Mouse (Mus musculus): ENCODE results near the gene Timp1. TPM values are rescaled to one million over a fixed set of nuclear protein-coding genes. Genes with fewer than 3 reads are reported as not detected.

Gene Timp1
- polyA plus RNA-seq (2021) = 130 TPM

DNA sequence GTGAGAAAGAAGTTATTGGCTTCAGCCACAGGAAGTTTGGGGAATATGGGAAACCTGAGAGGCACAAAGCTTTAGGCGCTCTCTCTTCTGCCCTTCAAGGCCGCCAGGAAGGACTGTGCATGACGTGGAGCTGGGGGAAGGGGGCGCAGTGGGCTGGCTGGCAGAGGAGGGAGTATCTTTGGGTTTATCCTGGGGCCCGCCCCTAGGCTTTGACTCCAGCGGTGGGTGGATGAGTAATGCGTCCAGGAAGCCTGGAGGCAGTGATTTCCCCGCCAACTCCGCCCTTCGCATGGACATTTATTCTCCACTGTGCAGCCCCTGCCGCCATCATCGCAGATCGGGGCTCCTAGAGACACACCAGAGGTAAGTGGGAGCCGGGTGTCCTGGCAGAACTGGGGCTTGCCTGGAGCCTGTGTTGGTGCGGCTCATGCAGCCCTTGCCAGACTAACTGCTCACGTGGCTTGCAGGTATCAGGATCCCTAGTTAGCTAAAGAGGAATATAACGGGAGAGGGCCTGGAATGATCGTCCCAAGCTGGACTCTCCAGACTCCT lies at the start of gene Timp1:
Gene Timp1, plus strand, starts transcription at position 205 of the 552 bp plus-strand sequence.
- peak; percentile 94 for ATAC-seq

DNA sequence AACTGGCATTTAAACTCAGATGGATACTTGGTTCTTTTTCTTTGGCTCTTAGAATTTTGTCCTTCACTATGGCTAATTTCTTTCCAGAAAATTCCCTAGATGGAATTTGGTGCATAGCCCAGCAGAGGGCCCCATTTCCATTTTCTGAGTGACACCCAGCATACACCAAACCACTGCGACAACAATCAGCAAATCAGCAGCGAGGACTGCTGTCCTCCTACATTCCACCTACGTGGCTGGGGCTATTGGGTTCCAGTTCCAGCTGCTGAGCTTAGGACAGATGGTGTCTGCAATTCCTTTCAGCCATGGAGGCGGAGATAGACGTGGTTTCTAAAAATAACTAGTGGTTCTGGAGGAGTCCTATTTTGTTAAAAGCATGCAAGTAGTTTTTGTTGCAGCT lies 41.0 kb upstream of the Timp1 start:
- POLR2A ChIA-PET = no interaction called here
- DNase-seq (ENCODE audit: low read depth, low spot score) (no peak), ATAC-seq (peak; percentile 62)
- CTCF ChIA-PET = interaction anchor here (0.7 to 2.8 kb wide), 10 partner anchors 8 to 234 kb away, joined by 3 to 14 read pairs (median 4); partner anchors contain the start of gene Elk1
- in situ Hi-C loops (cut with MboI; ENCODE audit: low pct_unique_long_range_greater_than_20kb) = no loop called here
- peaks cover 31% of the 10 kb centered on the region for H3K27me3 ChIP-seq
- peak; percentile 76 for TF ChIP-seq CTCF (IDR thresholded peaks at IDR 0.05)

More for the DNA sequence above, at the start of gene Timp1:
- CTCF ChIA-PET = interaction anchor here (1.7 kb wide), 1 partner anchor 72 kb away, joined by 5 read pairs; no protein-coding TSS in a partner anchor
- in situ Hi-C loops (cut with MboI; ENCODE audit: low pct_unique_long_range_greater_than_20kb) = no loop called here
- no peak for TF ChIP-seq CTCF (IDR thresholded peaks at IDR 0.05)
- peaks cover 5% of the 10 kb centered on the region for H3K27me3 ChIP-seq
- DNase-seq (ENCODE audit: low read depth, low spot score) = peak; percentile 42
- POLR2A ChIA-PET = no interaction called here

DNA sequence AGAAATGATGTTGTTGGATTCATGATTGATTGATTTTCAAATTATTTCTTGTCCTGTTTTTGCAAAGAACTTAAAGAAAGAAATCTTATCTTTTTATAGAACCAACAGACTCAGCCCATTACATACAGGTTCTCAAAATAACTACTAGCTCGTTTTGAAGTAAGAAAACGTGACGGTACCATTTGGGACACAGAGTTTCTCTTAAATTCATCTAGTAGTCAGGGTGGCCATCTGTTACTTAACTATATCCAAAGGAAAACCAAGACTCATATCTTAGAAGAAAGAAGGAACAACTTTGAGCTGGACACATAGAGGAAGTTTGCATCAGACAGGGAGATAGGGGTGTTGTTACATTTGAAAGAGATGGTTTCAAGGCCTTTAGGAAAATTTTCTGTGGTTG lies 22.7 kb upstream of the Timp1 start:
- ChIA-PET POLR2A (no interaction called here), CTCF (interaction anchor here (1.6 kb wide), 1 partner anchor 99 kb away, joined by 3 read pairs; no protein-coding TSS in a partner anchor)
- no peak for ATAC-seq
- no peak for DNase-seq (ENCODE audit: low read depth, low spot score)
- peaks cover 7% of the 10 kb centered on the region for H3K27me3 ChIP-seq
- in situ Hi-C loops (cut with MboI; ENCODE audit: low pct_unique_long_range_greater_than_20kb) = no loop called here
- TF ChIP-seq CTCF (IDR thresholded peaks at IDR 0.05) = no peak

DNA sequence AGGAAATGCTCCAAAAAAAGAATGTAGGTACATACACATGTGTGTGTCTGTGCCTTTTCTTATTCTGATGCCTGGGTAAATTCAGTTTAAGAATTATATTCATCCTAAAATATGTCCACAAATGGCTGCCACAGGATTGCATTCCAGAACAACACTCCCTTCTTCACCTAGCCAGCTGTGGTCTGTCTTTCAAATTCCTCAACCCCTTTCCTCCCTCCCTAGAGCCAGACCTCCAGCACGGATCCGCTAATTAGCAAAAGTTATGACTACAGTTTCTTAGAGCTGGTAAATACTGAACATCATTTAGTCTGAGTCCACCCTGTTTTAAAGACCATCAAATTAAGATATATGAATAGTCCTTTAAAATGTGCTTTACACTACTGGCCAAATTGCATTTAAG lies 22.1 kb upstream of the Timp1 start:
- no peak for ATAC-seq
- ChIA-PET POLR2A (no interaction called here), CTCF (no interaction called here)

DNA sequence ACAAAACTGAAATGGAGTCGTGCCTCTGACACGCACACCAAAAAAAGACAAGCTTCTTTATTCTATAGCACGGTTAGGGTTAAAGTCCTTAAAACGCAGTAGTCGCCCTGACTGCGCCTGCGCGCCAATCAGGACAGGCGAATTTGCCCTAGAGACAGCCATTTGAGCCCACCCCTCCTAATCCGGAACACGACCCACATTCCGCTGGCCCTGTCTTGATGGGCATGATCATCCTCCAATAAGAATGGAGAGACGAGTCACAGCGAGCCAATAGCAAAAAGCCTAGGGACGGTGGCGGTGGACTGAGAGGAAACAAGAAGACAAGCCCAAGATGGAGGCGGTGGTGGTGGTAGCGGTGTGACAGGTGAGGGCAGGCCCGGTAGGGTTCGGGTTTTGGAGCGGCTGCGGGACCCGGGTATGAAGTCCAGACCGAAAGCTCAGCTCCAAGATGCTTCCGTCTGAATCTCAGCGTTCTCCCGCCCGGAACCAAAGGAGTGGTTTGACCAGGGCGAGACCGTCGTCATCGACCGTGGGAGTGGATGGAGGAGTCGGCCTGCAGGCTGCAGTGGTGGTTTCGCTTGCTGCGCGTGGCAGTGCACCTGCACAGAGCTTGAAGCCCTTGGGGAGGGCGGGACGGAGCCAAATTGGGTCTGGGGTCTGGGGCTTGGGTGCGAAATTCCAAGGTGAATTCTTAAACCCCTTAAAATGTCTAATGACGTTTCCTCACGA lies 21.5 kb upstream of the Timp1 start:
- peaks cover 6% of the 10 kb centered on the region for H3K27me3 ChIP-seq
- in situ Hi-C loops (cut with MboI; ENCODE audit: low pct_unique_long_range_greater_than_20kb) = no loop called here
- TF ChIP-seq CTCF (IDR thresholded peaks at IDR 0.05) = no peak
- CTCF ChIA-PET = no interaction called here
- ATAC-seq (peak; percentile 96), DNase-seq (ENCODE audit: low read depth, low spot score) (peak; percentile 77)
- POLR2A ChIA-PET = interaction anchor here (1.6 kb wide), 1 partner anchor 10 kb away, joined by 4 read pairs; no protein-coding TSS in a partner anchor

More for the DNA sequence above, 22.1 kb upstream of the Timp1 start:
- peaks cover 7% of the 10 kb centered on the region for H3K27me3 ChIP-seq
- in situ Hi-C loops (cut with MboI; ENCODE audit: low pct_unique_long_range_greater_than_20kb) = no loop called here
- no peak for TF ChIP-seq CTCF (IDR thresholded peaks at IDR 0.05)
- no peak for DNase-seq (ENCODE audit: low read depth, low spot score)

DNA sequence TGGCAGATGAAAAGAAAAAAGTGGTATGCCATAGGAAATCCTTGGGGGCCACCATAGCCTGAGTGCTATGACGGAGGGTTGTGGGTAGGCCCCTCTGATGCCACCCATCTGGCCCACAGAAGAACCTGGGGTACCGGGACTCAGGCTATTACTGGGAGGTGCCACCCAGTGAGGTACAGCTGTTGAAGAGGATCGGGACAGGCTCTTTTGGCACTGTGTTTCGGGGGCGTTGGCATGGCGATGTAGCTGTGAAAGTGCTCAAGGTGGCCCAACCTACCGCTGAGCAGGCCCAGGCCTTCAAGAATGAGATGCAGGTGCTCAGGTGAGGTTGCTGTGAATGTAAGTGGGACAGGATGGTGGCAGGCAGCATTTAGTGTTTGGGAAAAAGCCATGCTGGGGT lies 16.2 kb upstream of the Timp1 start:
- TF ChIP-seq CTCF (IDR thresholded peaks at IDR 0.05) = no peak
- DNase-seq (ENCODE audit: low read depth, low spot score) = no peak
- ChIA-PET POLR2A (no interaction called here), CTCF (no interaction called here)
- no peaks in the 10 kb centered on the region for H3K27me3 ChIP-seq
- no peak for ATAC-seq
- in situ Hi-C loops (cut with MboI; ENCODE audit: low pct_unique_long_range_greater_than_20kb) = no loop called here

DNA sequence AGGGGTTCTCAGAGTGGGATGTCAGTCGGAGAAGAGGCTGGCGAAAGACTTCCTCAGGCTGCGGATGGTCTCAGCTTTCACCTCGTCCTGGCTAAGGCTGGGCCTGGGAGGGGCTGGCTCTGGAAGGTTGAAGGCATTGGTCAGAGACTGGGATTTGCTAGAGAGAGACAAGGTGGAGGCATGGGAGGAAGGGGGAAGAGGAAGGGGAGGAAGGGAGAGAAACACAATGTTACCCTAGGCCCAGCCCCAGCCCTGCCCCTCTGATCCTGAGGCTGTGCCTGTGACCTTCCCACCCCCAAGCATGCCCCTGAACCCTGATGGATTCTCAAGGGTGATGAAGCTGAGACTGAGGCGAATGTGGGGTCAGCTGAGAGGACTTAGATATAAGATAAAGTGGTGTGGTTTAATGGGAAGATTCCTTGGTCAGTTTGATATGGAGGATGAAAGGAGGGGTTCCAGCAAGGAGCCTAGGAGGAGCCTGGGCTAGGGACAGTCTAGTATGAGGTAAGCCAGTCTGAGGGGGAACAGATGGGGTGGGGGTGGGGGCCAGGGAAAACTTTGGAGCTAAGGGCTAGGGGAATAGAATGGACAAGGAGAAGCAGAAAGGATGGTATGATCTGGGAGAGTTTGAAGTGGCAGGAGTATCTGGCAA lies 8.4 kb upstream of the Timp1 start:
- DNase-seq (ENCODE audit: low read depth, low spot score) = no peak
- ChIA-PET POLR2A (interaction anchor here (0.6 kb wide), 1 partner anchor 195 kb away, joined by 3 read pairs; no protein-coding TSS in a partner anchor), CTCF (no interaction called here)
- TF ChIP-seq CTCF (IDR thresholded peaks at IDR 0.05) = no peak
- ATAC-seq = no peak
- in situ Hi-C loops (cut with MboI; ENCODE audit: low pct_unique_long_range_greater_than_20kb) = no loop called here
- H3K27me3 ChIP-seq = no peaks in the 10 kb centered on the region

DNA sequence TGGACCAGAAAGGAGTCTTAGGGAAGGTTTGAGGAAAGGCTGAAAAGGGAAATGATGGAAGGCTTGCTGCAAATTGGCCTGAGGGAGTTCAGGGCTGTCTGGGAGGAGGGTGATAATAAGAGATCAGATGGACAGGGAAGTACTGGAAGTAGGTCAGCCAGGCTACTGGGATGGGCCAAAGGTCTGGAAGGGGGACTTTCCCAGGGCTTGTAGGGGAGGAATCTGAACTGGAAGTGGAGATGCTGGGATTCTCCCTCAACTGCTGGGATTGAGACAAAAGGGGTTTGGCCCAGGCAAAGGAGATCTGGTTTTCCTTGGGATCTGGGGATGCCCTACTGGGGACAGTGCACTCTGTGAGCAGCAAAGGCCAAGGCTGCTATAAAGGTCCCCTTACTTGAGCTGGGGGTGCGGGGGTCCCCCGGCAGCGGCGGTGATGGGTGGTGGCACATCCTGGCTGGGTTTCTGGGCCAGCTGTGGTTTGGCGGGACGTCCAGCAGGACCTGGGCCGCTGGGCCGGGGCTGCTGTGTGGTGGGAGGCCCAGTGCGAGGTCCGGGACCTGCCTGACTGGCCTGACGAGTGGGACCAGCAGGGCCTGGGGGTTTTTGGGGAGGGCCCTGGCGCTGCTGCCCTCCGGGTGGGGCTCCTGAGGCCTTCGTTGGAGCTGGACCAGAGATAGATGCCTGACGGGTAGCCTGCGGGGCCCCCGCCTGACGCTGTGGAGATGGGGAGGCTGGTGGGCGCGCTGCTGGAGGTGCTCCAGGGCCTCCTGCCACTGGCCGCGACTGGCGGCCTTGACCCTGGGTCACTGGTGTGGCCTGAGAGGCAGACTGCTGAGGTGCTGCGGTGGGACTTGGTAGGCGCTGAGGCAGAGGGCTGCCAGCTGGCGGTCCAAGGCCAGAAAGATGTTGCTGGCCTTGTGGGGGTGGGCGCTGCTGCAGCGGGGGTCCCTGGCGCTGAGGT lies 7.6 kb upstream of the Timp1 start:
- CTCF ChIA-PET = no interaction called here
- in situ Hi-C loops (cut with MboI; ENCODE audit: low pct_unique_long_range_greater_than_20kb) = no loop called here
- POLR2A ChIA-PET = interaction anchor here (0.6 kb wide), 1 partner anchor 196 kb away, joined by 3 read pairs; no protein-coding TSS in a partner anchor
- DNase-seq (ENCODE audit: low read depth, low spot score) (no peak), ATAC-seq (no peak)
- no peak for TF ChIP-seq CTCF (IDR thresholded peaks at IDR 0.05)
- no peaks in the 10 kb centered on the region for H3K27me3 ChIP-seq

DNA sequence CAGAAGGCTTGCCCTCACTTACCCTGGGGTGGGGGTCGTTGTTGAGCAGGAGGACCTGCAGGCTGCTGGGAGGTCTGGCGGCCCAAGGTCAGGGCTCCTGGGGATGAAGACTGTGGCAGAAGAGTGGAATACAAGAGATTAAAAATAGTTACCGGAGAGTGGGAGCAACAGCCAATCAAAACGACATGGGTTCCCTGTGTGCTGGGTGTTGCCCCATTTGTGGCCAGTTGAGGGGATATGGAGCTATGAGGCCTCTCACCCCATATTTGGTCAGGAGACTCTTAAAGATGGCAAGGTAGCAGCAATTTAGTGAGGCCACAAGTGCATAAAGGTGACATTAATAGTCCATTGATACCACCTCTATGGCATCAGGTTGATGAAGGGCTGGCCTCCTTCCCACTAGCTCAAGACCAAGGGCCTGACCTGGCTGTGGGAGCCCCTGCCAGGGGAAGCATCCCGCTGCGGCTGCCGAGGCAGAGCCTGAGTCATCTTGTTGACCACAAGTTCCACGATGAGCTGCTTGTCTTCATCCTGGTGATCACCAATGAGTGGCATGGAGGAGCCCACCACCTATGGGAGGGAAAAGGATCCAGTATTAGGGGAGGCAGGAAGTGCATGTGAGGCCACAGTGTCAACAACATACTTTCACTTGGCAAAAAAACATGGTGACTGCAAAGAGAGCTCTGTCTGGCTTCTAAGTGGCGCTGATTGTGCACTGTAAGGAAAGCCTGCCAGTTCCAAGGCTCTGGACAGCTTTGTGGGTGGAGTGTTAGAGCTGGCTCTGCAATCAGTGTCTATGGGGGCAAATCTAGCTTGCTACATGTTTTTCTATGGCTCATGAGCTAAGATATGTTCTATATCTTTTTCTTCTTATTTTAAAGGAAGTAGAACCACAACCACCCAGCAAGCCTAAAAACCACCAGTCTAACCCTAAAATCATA lies 6.5 kb upstream of the Timp1 start:
- CTCF ChIA-PET = interaction anchor here (1.6 kb wide), 1 partner anchor 34 kb away, joined by 7 read pairs; no protein-coding TSS in a partner anchor
- in situ Hi-C loops (cut with MboI; ENCODE audit: low pct_unique_long_range_greater_than_20kb) = no loop called here
- POLR2A ChIA-PET = no interaction called here
- ATAC-seq (peak; percentile 40), DNase-seq (ENCODE audit: low read depth, low spot score) (no peak)
- no peak for TF ChIP-seq CTCF (IDR thresholded peaks at IDR 0.05)
- H3K27me3 ChIP-seq = no peaks in the 10 kb centered on the region

Data from Patski (cell line).